Mouse (Mus musculus) regulatory T cell (primary cell): ENCODE data around the gene Gm13306.
"Not testable (repeated sequence)": the region's sequence is repeated elsewhere in the genome, so short reads cannot be mapped to it uniquely, and the experiment has no call there.

Experiments used
- in situ Hi-C: fragments of 300-600 bp; cut with MboI, MseI; formaldehyde crosslinking; loops from one replicate; pipeline ENCODE4 v1.15.1; 2025; ENCODE audit warnings: high pct_unique_total_duplicates

The Gm13306 gene

DNA sequence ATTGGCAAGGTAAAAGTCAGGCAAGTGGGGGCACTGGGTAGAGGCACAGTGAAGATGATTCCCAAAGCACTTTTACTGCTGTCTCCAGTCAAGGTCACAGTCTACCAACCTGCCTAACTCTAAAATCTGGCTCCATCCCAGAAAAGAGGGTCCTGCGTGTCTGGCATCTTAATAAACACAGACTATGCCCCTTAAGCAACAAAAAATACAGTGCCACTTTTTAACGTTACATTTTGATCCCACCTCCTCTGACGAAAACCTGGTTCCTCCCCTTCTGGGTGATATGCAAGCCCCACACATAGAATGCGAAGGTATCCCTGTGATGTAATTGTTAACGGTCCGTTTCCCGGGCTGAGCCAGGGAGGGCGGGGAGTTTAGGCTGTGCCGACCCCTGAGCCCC lies at the start of gene Gm13306:
Gene Gm13306, plus strand, starts transcription at position 301 of the 400 bp plus-strand sequence.
- in situ Hi-C loops = not testable (repeated sequence)

DNA sequence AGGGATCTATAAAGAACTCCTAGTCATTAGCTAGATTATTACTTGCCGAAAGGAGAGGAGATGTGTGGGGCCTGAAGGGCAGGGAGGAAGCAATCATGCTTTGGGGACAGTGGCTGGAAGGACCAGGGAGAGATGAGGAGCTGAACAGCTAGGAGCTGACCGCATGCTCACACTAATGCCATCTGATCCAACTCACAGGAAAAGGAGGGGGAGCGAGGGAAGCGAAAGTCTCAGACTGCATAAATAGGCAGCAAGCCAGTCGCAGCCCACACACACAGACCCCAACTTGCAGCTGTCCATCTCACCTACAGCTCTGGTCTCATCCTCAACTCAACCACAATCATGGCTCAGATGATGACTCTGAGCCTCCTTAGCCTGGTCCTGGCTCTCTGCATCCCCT lies 38.7 kb upstream of the Gm13306 start, which contains the start of gene Gm13304:
Gene Gm13304, plus strand, starts transcription at position 301 of the 400 bp plus-strand sequence.
- in situ Hi-C loops = not testable (repeated sequence)

DNA sequence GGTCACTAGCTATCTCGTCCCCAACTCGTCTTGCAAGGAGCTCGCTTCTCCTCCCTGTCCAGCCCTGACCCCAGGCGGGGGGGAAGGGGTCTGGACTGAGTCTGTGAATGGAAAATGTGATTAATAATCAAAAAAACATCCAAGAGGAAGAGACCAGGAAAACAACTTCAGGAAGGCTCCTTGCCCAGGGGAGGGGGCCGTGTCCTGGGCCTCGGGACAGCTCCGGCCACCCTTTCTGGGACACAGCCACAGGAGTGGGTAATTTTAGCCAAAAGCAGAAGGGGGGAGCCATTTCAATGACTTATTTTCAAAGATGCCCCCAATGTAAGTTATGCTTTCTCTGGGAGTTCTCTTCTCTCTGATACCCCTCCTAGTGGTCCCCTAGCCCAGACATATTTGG lies 15.3 kb downstream of the Gm13306 start, which contains the start of gene Gm13305:
Gene Gm13305, minus strand, starts transcription at position 101 of the 400 bp plus-strand sequence.
- in situ Hi-C loops = not testable (repeated sequence)

DNA sequence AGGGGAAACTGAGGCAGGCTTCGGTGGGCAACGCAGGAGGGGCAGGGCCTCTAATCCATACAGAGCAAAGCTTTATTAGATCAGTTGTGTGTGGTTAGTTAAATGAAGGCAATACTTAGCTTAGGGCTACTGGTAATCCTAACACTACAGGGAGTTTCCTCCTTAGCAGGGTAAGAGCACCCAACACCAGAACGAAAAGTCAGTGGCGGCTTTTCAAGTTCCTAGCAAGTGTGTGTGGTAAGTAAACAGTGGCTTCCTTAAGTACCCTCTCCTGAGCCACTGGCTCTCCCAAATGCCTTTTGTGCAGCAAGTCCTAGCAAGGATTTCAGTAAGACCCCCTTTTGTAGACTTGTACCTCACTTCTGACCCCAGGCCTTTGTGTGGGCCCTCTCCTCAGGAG lies 25.0 kb downstream of the Gm13306 start:
- in situ Hi-C loops = not testable (repeated sequence)

DNA sequence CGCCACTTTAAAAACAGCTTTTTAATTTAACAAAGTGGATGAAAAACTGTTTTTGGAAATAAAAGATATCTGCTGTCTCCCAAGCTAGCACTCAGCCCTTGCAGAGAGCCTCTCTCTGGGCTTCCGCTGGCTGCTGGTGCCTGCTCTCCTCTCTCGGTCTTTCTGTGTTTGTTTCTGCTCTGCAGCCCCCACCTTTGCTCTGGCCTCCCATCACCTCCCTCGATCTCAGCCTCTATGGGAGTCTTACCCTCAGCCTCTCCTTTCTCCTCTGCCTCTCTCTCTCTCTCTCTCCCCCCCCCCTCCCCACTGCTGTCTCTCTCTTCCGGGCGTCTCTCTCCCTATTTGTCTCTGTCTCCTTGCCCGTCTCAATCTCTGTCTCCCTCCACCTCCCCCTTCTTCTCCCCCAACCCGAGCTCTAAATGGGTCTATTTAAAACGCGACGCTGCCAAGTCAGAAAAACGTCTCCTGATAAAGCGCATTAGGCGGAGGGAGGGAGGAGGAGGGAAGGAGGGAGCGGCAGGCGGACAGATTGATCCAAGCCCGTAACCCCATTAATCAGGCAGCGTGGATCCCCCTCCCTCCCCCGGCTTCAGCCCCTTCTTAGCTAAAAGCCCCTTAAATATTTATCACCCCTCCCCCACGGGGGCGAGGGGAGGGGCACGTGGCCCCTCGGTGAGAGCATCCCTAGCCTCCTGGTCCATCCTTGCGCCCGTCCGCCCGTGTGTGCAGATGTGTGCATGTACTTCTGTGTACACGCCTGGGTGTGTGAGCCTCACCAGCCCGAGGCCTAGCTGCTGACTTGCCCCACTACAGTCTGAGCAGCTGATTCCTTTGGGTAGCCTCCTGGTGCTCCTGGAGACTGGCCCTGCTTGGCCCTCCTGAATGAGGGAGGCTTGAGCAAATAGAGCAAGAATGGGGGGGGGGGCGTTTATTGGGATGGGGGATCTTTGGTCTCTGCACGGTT lies 30.3 kb downstream of the Gm13306 start:
- in situ Hi-C loops = not testable (repeated sequence)

DNA sequence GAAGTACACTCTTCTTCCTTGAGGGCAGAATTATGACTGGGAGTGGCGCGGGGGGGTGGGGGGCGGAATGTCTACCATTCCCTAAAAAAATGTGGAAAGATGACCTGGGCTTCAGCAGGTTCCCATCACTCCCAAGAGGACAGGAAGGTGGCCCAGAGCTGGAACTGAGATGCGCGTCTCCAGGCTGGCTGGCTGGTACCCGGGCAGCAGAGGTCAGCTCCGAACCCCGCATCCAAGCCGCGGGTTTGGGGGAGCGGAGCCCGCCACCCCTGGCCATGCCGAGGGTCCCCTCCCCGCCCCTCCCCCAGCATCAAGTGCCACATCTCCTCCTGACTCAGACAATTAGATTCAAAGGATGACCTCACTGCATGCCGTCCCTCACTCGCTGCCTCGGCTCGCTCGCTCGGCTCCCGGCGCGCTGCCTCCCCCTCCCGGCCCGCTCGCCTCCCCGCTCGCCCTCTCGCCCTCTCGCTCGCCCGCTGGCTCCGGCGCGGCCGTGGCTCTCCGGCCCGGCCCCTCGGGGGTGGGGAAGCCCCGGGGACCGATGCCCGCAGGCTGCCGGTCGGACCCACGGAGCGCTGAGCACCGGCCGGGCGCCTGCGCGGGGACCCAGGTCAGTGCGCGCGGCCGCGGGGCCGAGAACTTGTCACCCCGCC lies 31.2 kb downstream of the Gm13306 start:
- in situ Hi-C loops = not testable (repeated sequence)

DNA sequence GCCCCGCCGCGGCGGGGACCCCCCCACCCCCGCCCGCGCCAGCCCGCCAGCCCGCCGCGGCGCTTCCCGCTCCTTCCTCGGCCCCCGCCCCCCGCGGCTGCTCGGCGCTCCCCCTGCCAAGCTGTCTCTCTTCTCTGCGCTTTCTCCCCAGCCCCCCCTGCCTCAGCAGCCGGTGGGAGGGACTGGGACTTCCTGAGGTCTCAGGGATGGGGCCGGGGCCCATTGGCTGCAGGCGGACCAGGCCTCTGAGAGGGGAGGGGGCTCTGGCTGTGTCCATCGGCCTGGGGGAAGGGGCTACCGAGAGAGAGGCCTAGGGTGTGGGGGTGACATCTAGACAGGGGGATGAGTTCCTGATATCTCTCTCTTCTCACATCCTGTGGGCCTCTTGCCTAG lies 31.7 kb downstream of the Gm13306 start:
- in situ Hi-C loops = not testable (repeated sequence)
